Mouse (Mus musculus) G1E (cell line): Measurements from ENCODE around the gene Akap6. TPM values are rescaled to one million over a fixed set of nuclear protein-coding genes. Genes with fewer than 3 reads are reported as not detected.
A peak's percentile ranks its signal among the peaks of the same experiment; 100 is the strongest.

ENCODE experiments used
- ATAC-seq: 2 replicates; pipeline ENCODE4 v1.8.0; 2016; ENCODE audit warnings: mild to moderate bottlenecking; ENCODE audit not compliant: insufficient number of reproducible peaks, poor library complexity, low FRiP score, severe bottlenecking; ENCODE audit errors: extremely low read depth
- DNase-seq: peaks from one replicate; pipeline ENCODE4 v3.0.0; 2012; ENCODE audit warnings: low spot score
- H3K27me3 ChIP-seq: 2 replicates; pipeline ENCODE4 v1.6.1; 2012; ENCODE audit warnings: mild to moderate bottlenecking, low read length, inconsistent platforms; ENCODE audit not compliant: insufficient read depth
- H3K36me3 ChIP-seq: replicated peaks from 2 replicates; pipeline ENCODE3; 2012; ENCODE audit warnings: mild to moderate bottlenecking, inconsistent platforms
- H3K4me1 ChIP-seq: 2 replicates; pipeline ENCODE4 v1.6.1; 2012; ENCODE audit warnings: low read depth, low read length, inconsistent platforms, mixed read lengths; ENCODE audit not compliant: insufficient read depth
- H3K4me3 ChIP-seq: 2 replicates; pipeline ENCODE4 v1.5.1; 2012; ENCODE audit warnings: low read depth, mild to moderate bottlenecking, inconsistent platforms, low read length, moderate library complexity, mixed read lengths
- H3K9me3 ChIP-seq: replicated peaks from 2 replicates; pipeline ENCODE4 v1.6.1; 2012; ENCODE audit warnings: inconsistent platforms
- CTCF ChIP-seq: IDR thresholded peaks from 2 replicates; pipeline ENCODE4 v1.5.1; 2012; ENCODE audit warnings: low read depth, low read length, inconsistent platforms, mixed read lengths
- GATA1 ChIP-seq: IDR thresholded peaks from 2 replicates; pipeline ENCODE4 v1.6.1; 2012; ENCODE audit warnings: borderline replicate concordance, low read length, inconsistent platforms, mixed read lengths
- GATA2 ChIP-seq: IDR thresholded peaks from 2 replicates; pipeline ENCODE4 v1.6.1; 2012; ENCODE audit warnings: low read depth, low read length, inconsistent platforms, borderline replicate concordance
- POLR2AphosphoS5 ChIP-seq: IDR thresholded peaks from 2 replicates; pipeline ENCODE4 v1.6.1; 2012; ENCODE audit warnings: low read depth, low read length, inconsistent platforms; ENCODE audit not compliant: insufficient replicate concordance
- TAL1 ChIP-seq: conservative IDR thresholded peaks from 2 replicates; pipeline ENCODE4 v1.6.1; 2012; ENCODE audit warnings: low read depth, low read length, inconsistent platforms, mixed read lengths
- polyA plus RNA-seq: library from polyadenylated mRNA; stranded (reverse); fragments of >175 nt; gene quantifications from 2 replicates; pipeline ENCODE4 v1.2.3, GENCODE M21; 2012
- total RNA-seq, 2 experiments: library from RNA; stranded (forward) in 1 of 2; stranded (reverse) in 1 of 2; fragments of 200-1000 nt in 1 of 2; fragments of >200 nt in 1 of 2; fragmentation: Nextera tagmentation in 1 of 2; gene quantifications; 2 replicates each; pipeline ENCODE4 v1.2.3; 2014 to 2017

Gene Akap6
- total and polyA plus RNA-seq, 3 experiments = 0.11 TPM; not detected in 2

DNA sequence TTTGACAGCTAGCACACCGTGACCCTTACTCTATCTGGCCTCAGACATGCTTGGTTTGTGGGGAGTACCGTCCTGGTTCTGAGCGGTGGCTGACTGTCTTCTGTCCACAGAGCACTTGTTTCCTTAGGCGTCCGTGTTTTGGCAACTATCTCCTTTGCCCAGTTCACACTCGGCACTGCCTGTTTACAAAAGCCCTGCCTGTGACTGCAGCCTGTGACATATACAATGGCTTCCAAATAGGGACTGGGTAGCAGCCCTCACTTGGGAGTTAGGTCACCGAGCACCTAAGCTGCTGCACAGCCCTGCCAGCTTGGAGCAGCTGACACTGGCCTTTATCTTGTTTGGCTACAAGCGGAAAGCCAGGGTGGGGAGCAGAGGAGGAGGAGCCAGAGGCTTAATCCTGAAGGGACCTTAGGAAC, 91.2 kb downstream of the Akap6 start:
- peaks cover 52% of the 10 kb centered on the region for H3K9me3 ChIP-seq
- no peaks in the 10 kb centered on the region for H3K36me3 ChIP-seq
- H3K4me3 ChIP-seq = no peak overlapping the region
- DNase-seq (no peak), ATAC-seq (no peak)
- no peaks in the 10 kb centered on the region for H3K4me1 ChIP-seq
- TF ChIP-seq POLR2AphosphoS5 = no peak
- TF ChIP-seq CTCF = no peak
- TF ChIP-seq GATA1 = no peak
- TF ChIP-seq GATA2 = no peak
- no peak for TF ChIP-seq TAL1
- H3K27me3 ChIP-seq = no peaks in the 10 kb centered on the region

DNA sequence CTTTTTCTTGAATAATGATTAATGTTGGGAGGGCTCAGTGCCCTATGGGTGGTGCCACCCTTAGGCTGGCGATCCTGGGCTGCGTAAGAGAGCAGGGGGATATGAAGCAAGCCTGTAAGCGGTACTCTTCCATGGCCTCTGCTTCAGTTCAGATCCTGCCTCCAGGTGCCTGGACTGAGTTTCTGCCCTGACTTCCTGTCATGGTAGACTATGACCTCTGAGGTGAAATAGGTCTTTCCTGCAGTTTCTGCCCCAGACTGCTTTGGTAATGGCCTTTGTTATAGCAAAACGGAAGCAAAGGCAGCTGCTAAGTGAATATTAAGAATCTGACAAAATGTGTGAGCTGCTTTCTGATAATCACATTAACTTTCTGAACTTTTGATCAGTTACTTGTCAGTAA, 94.9 kb downstream of the Akap6 start:
- DNase-seq (no peak), ATAC-seq (no peak)
- Histone ChIP-seq H3K27me3 (no peaks in the 10 kb centered on the region), H3K4me3 (no peak overlapping the region), H3K4me1 (no peaks in the 10 kb centered on the region), H3K9me3 (peaks cover 51% of the 10 kb centered on the region), H3K36me3 (no peaks in the 10 kb centered on the region)
- no peak for TF ChIP-seq GATA1
- no peak for TF ChIP-seq TAL1
- TF ChIP-seq CTCF = no peak
- TF ChIP-seq POLR2AphosphoS5 = no peak
- TF ChIP-seq GATA2 = no peak

DNA sequence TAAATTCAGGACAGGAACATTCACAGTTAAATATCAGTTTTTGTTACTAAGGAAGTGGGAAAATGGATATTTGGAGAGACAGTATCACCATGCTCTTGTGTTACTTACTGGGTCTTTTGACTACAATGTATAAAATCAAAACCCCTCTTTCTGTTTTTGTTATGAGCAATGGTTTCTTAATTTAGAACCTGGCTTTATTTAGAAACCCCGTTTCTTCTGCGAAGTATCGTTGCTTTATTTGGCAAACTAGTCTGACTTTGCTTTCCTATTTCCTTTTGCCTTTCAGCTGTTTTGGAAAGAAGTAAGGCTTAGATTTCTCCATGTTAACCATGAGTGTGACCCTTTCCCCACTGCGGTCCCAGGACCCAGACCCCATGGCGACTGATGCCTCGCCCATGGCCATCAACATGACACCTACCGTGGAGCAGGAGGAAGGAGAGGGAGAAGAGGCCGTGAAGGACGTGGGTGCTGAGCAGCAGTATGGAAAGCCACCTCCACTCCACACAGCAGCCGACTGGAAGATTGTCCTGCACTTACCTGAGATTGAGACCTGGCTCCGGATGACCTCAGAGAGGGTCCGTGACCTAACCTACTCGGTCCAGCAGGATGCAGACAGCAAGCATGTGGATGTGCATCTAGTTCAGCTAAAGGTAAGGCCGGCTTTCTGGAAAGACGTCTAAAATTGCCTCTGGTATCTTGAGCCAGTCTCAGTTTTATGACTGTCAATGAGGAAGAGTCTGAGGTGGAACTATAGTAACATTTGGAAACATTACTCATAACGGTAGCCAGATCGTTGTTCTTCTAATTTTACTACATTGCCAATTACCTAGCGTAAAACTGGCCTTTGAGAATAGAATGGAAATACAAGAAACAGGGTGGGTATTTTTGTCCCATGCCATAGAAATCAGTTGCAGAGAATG, 96.6 kb downstream of the Akap6 start:
- no peak for ATAC-seq
- Histone ChIP-seq H3K36me3 (no peaks in the 10 kb centered on the region), H3K9me3 (peaks cover 50% of the 10 kb centered on the region), H3K27me3 (no peaks in the 10 kb centered on the region), H3K4me3 (peak overlapping the region; percentile 5; the same call in 1 of the 2 replicates), H3K4me1 (no peaks in the 10 kb centered on the region)
- DNase-seq = no peak
- TF ChIP-seq GATA1 = no peak
- TF ChIP-seq GATA2 = no peak
- no peak for TF ChIP-seq CTCF
- TF ChIP-seq POLR2AphosphoS5 = no peak
- TF ChIP-seq TAL1 = no peak

DNA sequence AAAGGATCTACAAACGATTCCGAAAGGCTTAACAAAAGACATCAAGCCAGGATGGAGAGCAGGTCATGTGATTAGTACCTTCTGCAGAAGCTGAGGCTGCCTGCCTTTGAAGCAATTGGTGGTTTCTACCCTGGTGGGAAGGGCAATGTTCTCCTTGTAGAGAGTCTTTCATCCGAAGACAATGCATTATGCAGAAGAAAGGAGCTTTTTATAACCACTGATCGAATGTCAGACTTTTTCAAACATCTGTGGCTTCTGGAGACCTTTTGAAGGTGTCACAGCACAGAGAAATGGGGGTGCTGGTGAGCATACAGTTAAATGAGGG, 97.2 kb downstream of the Akap6 start:
- H3K4me1 ChIP-seq = no peaks in the 10 kb centered on the region
- no peaks in the 10 kb centered on the region for H3K36me3 ChIP-seq
- DNase-seq (no peak), ATAC-seq (no peak)
- H3K27me3 ChIP-seq = no peaks in the 10 kb centered on the region
- H3K4me3 ChIP-seq = no peak overlapping the region
- H3K9me3 ChIP-seq = peaks cover 49% of the 10 kb centered on the region
- TF ChIP-seq GATA1 = no peak
- no peak for TF ChIP-seq GATA2
- TF ChIP-seq POLR2AphosphoS5 = no peak
- no peak for TF ChIP-seq TAL1
- no peak for TF ChIP-seq CTCF

DNA sequence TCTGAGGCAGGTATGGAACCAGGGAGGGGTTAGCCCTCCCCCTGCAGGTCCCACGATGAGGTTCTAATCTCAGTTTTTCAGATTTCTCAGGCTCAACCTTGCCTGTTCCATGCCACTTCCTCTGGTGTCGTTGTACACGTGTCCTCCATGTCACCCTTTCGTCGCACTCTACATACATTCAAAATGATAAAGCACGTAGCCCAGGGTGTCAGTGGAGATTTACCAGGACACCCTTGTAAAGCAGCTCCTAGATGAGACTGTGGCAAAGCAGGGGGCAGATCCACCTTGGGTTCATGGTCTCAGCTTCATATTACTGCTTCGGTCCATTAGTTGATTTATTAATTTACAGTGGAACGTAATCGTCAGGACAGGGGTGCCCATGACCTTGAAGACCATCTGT, 100.5 kb downstream of the Akap6 start:
- Histone ChIP-seq H3K9me3 (peaks cover 36% of the 10 kb centered on the region), H3K4me1 (no peaks in the 10 kb centered on the region), H3K4me3 (no peak overlapping the region), H3K36me3 (no peaks in the 10 kb centered on the region), H3K27me3 (no peaks in the 10 kb centered on the region)
- TF ChIP-seq TAL1 (no peak), POLR2AphosphoS5 (no peak), GATA1 (no peak)
- DNase-seq (no peak), ATAC-seq (no peak)

DNA sequence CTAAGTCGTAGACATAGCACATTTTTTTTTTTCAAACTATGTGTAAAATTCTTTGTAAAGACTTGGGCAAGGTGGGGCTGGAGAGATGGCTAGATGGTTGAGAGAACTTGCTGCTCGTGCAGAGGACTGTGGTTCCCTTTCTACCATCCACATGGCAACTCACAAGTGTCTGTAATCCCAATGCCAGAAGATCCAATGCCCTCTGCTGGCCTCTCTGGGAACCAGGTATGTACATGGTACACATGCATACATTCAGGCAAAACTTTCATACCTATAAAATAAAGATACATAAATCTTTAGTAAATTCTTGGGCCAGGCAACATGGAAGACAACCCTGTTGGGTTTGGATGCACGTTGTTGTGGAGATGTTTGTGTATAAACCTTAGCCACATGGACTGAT, 107.1 kb downstream of the Akap6 start:
- no peak overlapping the region for H3K4me3 ChIP-seq
- H3K9me3 ChIP-seq = peaks cover 21% of the 10 kb centered on the region
- TF ChIP-seq GATA2 (no peak), POLR2AphosphoS5 (no peak), CTCF (no peak), TAL1 (no peak), GATA1 (no peak)
- no peaks in the 10 kb centered on the region for H3K27me3 ChIP-seq
- H3K36me3 ChIP-seq = no peaks in the 10 kb centered on the region
- no peaks in the 10 kb centered on the region for H3K4me1 ChIP-seq
- DNase-seq (no peak), ATAC-seq (no peak)
